Mouse (Mus musculus) neural tube, embryonic 11.5 days (tissue): ENCODE measurements at regions not wholly inside any gene's neighbourhood (a gene's known extent, or its start where the extent isn't known, plus 50 kb on each side); places are given as distances from the start of the nearest gene placed in this dataset.

ENCODE experiments used
- ATAC-seq: fragments of 200-750 bp; cut with Nextera tagmentation; 2 replicates; pipeline ENCODE4 v1.8.0; 2017; ENCODE audit warnings: moderate number of reproducible peaks, mild to moderate bottlenecking, moderate TSS enrichment, moderate library complexity; ENCODE audit not compliant: insufficient read depth, low FRiP score, low TSS enrichment
- DNase-seq: peaks from one replicate; pipeline ENCODE4 v3.0.0-alpha.2; 2015; ENCODE audit warnings: low spot score
- H3K27ac ChIP-seq: fragments of 300-500 bp; sonication (generic); 2 replicates; pipeline ENCODE4 v1.5.1; 2014; ENCODE audit warnings: low read depth, mild to moderate bottlenecking, low read length
- H3K27me3 ChIP-seq: fragments of 300-500 bp; sonication (generic); 2 replicates; pipeline ENCODE4 v1.6.1; 2014; ENCODE audit warnings: mild to moderate bottlenecking, low read length, mixed read lengths; ENCODE audit not compliant: control insufficient read depth, insufficient read depth
- H3K36me3 ChIP-seq: fragments of 300-500 bp; sonication (generic); 2 replicates; pipeline ENCODE4 v1.6.1; 2014; ENCODE audit warnings: mild to moderate bottlenecking, low read length, moderate library complexity, mixed read lengths; ENCODE audit not compliant: control insufficient read depth, insufficient read depth
- H3K4me1 ChIP-seq: fragments of 300-500 bp; sonication (generic); 2 replicates; pipeline ENCODE4 v1.6.1; 2014; ENCODE audit warnings: low read length, mixed read lengths; ENCODE audit not compliant: control insufficient read depth, insufficient read depth
- H3K4me2 ChIP-seq: fragments of 300-500 bp; sonication (generic); 2 replicates; pipeline ENCODE4 v1.6.1; 2014; ENCODE audit warnings: low read depth, mild to moderate bottlenecking, moderate library complexity
- H3K4me3 ChIP-seq: fragments of 300-500 bp; sonication (generic); 2 replicates; pipeline ENCODE4 v1.5.1; 2014; ENCODE audit warnings: low read depth, low read length
- H3K9ac ChIP-seq: fragments of 300-500 bp; sonication (generic); 2 replicates; pipeline ENCODE4 v1.6.1; 2014; ENCODE audit warnings: mild to moderate bottlenecking, low read length
- H3K9me3 ChIP-seq: fragments of 300-500 bp; sonication (generic); 2 replicates; pipeline ENCODE4 v1.6.1; 2016; ENCODE audit warnings: low read length; ENCODE audit not compliant: control insufficient read depth
- WGBS: fragments of 180-500 bp; shearing (Covaris S2); extraction: QIAGEN DNeasy Blood & Tissue Kit; methylation state at CpG from one replicate; pipeline ENCODE4 v1.1.7; 2014; 5-methylcytosine and 5-hydroxymethylcytosine counted together

- Histone ChIP-seq H3K9me3 (no peaks in the 10 kb centered on the region), H3K36me3 (no peaks in the 10 kb centered on the region), H3K27ac (no peak overlapping the region), H3K4me2 (no peak overlapping the region), H3K4me3 (no peak overlapping the region), H3K27me3 (no peaks in the 10 kb centered on the region), H3K4me1 (no peaks in the 10 kb centered on the region), H3K9ac (no peak overlapping the region)
- peak; percentile 65 for DNase-seq
- ATAC-seq: peak; percentile 71
- 23% methylated on average over 10 of the region's 10 CpGs for WGBS
These were observed 185.0 kb downstream of the Med10 start for GRCm38 (mm10) chr13:69987181-69987580.

DNA sequence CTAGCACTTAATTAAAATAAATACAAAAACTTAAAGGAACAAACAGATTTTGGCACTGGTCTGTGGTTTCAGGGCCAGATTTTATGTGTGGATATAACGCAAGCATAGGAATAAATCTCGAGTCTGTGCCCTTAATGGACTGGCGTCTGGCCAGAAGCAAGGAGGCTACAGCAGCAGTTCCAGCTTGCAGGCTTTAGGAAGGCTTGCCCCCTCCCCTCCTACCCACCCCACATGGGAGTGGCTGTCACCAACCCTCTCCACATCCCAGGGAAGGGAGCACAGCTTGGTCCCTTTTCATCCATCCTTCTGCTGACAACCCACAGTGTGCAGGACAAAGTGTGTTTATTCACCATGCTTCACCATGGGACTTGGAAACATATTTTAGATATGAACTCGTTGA lies 186.1 kb downstream of the Med10 start:
- Histone ChIP-seq H3K4me3 (no peak overlapping the region), H3K9ac (no peak overlapping the region), H3K27ac (no peak overlapping the region), H3K9me3 (no peaks in the 10 kb centered on the region), H3K4me2 (no peak overlapping the region), H3K27me3 (no peaks in the 10 kb centered on the region), H3K36me3 (no peaks in the 10 kb centered on the region), H3K4me1 (no peaks in the 10 kb centered on the region)
- DNase-seq: no peak
- no peak for ATAC-seq
- WGBS: 63% methylated on average over 4 of the region's 4 CpGs

DNA sequence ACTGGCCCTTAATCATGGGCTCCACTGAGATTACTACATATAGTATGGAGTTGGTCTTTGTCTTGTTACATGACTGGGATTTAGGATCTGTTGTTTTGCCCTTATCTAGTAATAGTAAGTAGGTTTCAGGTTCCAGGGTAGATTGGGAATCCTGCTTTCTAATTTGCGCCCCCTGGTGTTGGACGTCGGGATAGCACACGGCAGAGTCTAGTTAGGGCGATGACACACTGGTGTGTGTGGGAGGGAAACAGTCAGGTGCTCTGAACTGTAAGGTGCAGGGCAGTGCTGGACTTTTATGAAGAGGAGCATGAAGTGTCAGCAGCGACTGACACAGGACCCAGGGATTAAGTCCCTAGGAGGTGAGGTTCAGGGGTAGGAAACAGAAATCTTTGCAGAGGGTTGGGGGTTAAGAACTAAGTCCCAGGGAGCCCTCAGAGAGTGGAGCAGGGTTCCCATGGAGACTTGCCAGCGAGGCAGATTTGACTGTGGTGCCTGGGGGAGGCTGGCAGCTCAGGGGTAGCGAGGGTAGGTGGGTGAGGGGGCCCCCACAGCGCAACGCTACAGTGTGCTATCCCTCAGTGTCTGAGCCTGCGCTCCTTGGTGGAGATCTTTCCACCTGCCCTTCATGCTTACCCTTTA lies 189.2 kb downstream of the Med10 start:
- Histone ChIP-seq H3K9ac (no peak overlapping the region), H3K4me3 (no peak overlapping the region), H3K9me3 (no peaks in the 10 kb centered on the region), H3K4me2 (no peak overlapping the region), H3K27ac (no peak overlapping the region), H3K27me3 (no peaks in the 10 kb centered on the region), H3K36me3 (no peaks in the 10 kb centered on the region), H3K4me1 (no peaks in the 10 kb centered on the region)
- ATAC-seq (peak; percentile 56), DNase-seq (peak; percentile 77)
- 31% methylated on average over 11 of the region's 11 CpGs for WGBS

- H3K27ac ChIP-seq: no peak overlapping the region
- H3K4me3 ChIP-seq: no peak overlapping the region
- H3K9me3 ChIP-seq: no peaks in the 10 kb centered on the region
- no peaks in the 10 kb centered on the region for H3K36me3 ChIP-seq
- no peak for DNase-seq
- H3K9ac ChIP-seq: no peak overlapping the region
- no peak for ATAC-seq
- H3K4me2 ChIP-seq: no peak overlapping the region
- no peaks in the 10 kb centered on the region for H3K4me1 ChIP-seq
- 59% methylated on average over 14 of the region's 14 CpGs for WGBS
- H3K27me3 ChIP-seq: no peaks in the 10 kb centered on the region
These were observed 189.7 kb downstream of the Med10 start for GRCm38 (mm10) chr13:69991892-69992261.

DNA sequence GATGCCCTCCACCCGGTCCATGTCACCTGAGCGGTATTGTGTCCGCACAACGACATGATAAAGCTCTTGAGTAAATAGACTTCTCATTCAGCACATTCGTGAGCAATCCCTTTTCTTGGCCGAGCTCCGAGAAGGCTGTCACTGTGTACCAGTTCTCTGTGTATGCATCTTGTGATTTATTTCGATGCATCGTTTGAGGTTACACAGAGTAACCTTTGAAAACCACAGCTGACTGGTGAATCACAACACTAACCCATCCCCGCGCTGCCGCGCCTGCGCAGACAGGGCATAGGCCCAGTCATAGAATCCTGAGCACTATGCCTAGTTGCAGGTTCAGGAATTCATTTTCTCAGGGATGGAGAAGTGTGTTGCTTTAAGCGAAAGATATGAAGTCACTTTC lies 201.4 kb downstream of the Med10 start:
- WGBS: 86% methylated on average over 15 of the region's 15 CpGs
- H3K9ac ChIP-seq: no peak overlapping the region
- no peaks in the 10 kb centered on the region for H3K4me1 ChIP-seq
- no peaks in the 10 kb centered on the region for H3K9me3 ChIP-seq
- H3K4me3 ChIP-seq: no peak overlapping the region
- DNase-seq: no peak
- H3K27me3 ChIP-seq: no peaks in the 10 kb centered on the region
- H3K27ac ChIP-seq: no peak overlapping the region
- ATAC-seq: no peak
- no peaks in the 10 kb centered on the region for H3K36me3 ChIP-seq
- no peak overlapping the region for H3K4me2 ChIP-seq

GRCm38 (mm10) chr13:70012123-70012522 lies 209.9 kb downstream of the Med10 start:
- 43% methylated on average over 3 of the region's 3 CpGs for WGBS
- H3K4me2 ChIP-seq: no peak overlapping the region
- no peaks in the 10 kb centered on the region for H3K9me3 ChIP-seq
- H3K9ac ChIP-seq: no peak overlapping the region
- no peaks in the 10 kb centered on the region for H3K27me3 ChIP-seq
- H3K4me3 ChIP-seq: no peak overlapping the region
- no peaks in the 10 kb centered on the region for H3K36me3 ChIP-seq
- H3K4me1 ChIP-seq: no peaks in the 10 kb centered on the region
- no peak overlapping the region for H3K27ac ChIP-seq
- DNase-seq (no peak), ATAC-seq (no peak)

DNA sequence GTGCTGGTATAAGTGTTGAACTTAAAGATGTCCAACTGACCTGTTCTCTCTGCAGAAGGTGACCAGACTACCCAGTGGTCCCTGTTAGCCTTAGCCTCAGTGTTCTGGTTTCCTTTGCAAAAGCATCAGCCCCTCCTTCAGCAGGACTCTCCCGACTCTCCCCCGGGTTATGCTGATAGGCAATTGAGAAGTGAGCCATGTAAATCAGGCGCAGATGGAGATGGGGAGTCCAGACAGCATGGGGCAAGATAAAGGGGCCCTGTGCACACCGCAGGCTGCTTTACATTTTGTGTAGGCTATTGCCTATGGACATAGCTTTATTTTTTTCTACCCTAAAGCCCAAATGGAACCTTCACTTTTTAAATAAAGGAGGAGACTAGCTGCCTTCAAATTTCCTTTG lies 213.0 kb downstream of the Med10 start:
- Histone ChIP-seq H3K4me2 (no peak overlapping the region), H3K4me1 (no peaks in the 10 kb centered on the region), H3K9me3 (no peaks in the 10 kb centered on the region), H3K36me3 (no peaks in the 10 kb centered on the region), H3K4me3 (no peak overlapping the region), H3K27me3 (no peaks in the 10 kb centered on the region), H3K9ac (no peak overlapping the region), H3K27ac (no peak overlapping the region)
- WGBS: 62% methylated on average over 4 of the region's 4 CpGs
- DNase-seq: no peak
- ATAC-seq: no peak

DNA sequence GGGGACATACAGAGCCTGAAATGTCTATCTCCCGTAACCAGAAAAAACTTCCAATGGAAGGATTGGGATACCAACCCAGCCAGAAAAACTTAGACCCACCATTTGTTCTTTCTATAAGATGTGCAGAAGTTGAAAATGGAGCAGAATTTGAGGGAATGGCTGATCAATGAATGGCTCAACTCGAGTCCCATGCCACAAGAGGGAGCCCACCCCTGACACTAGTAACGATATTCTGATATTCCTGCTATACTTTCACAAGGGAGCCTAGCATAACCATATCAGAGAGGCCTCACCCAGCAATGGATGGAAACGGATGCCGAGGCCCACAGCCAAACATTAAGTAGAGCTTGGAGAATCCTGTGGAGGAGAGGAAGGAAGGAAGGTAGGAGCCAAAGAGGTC lies 215.3 kb downstream of the Med10 start:
- 83% methylated on average over 5 of the region's 5 CpGs for WGBS
- H3K9me3 ChIP-seq: no peaks in the 10 kb centered on the region
- H3K27ac ChIP-seq: no peak overlapping the region
- H3K9ac ChIP-seq: no peak overlapping the region
- H3K4me2 ChIP-seq: no peak overlapping the region
- no peaks in the 10 kb centered on the region for H3K27me3 ChIP-seq
- DNase-seq (no peak), ATAC-seq (no peak)
- no peak overlapping the region for H3K4me3 ChIP-seq
- H3K36me3 ChIP-seq: no peaks in the 10 kb centered on the region
- H3K4me1 ChIP-seq: no peaks in the 10 kb centered on the region

DNA sequence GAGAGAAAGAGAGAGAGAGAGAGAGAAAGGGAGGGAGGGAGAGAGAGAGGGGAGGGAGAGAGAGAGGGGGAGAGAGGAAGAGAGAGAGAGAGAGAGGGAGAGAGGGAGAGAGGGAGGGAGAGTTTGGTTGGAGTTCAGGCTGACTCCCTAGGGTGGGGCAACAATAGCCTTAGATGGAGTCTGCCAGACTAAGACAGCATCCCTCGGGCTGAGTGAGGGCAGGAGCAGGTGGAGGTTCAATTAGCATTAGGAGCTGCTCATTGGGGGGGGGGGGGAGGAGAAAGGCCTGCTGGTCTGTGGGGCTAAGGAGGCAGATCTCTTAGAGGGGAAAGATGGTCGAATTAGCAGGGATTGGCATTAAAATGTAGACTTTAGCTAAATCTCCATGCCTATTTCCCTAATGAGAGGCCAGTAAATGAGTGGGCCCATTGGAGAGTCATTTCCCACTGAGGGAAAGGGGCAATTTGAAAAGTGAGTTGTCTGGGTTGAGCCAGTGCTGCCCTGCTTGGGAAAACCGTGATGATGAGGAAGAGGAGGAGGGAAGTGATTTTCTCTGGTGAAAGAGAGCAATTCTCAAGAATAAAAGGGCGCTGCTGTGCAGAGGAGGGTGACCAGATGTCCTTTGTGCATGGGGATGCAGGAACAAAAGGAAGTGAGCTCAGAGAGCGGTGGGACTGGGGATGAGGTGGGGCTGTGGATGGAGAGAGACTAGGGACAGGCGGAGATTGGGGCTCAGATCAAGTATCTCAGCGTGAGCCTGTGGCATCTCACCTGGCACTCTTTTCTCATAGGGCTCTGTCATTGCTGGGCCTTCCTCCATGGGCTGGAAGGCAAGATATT lies 218.0 kb downstream of the Med10 start:
- 15% methylated on average over 7 of the region's 7 CpGs for WGBS
- no peak overlapping the region for H3K9ac ChIP-seq
- DNase-seq: peak; percentile 14

More for the DNA sequence above, 218.0 kb downstream of the Med10 start:
- H3K4me3 ChIP-seq: no peak overlapping the region
- no peaks in the 10 kb centered on the region for H3K36me3 ChIP-seq
- no peak overlapping the region for H3K27ac ChIP-seq
- H3K9me3 ChIP-seq: no peaks in the 10 kb centered on the region
- no peaks in the 10 kb centered on the region for H3K27me3 ChIP-seq
- no peaks in the 10 kb centered on the region for H3K4me1 ChIP-seq
- H3K4me2 ChIP-seq: no peak overlapping the region
- peak; percentile 72; the same call in 1 of the 2 replicates for ATAC-seq
